Mouse (Mus musculus): ENCODE results near the gene Cyp2b19. TPM values are rescaled to one million over a fixed set of nuclear protein-coding genes. Genes with fewer than 3 reads are reported as not detected.

Cyp2b19 gene
- not detected in 2 replicates for total RNA-seq (2023)

GRCm38 (mm10) chr7:26756842-26757241 lies at the start of gene Cyp2b19:
Cyp2b19 (plus strand) TSS chr7:26757142.

GRCm38 (mm10) chr7:26808592-26808991 lies 51.6 kb downstream of the Cyp2b19 start, which contains the start of gene Cyp2g1:
Cyp2g1 (plus strand) TSS chr7:26808892.

Other genes with a start within 250 kb of the Cyp2b19 start
- gene Nlrp9a, start 222.1 kb upstream of the Cyp2b19 start, total RNA-seq (2023) = not detected in 2 replicates
- gene Vmn1r185, start 138.7 kb upstream of the Cyp2b19 start, total RNA-seq (2023) = not detected in 2 replicates
- gene Cyp2b23, start 70.7 kb upstream of the Cyp2b19 start, total RNA-seq (2023) = not detected in 2 replicates
- not detected in 2 replicates for gene Cyp2g1, start 51.8 kb downstream of the Cyp2b19 start, total RNA-seq (2023)
- gene Cyp2a5, start 78.2 kb downstream of the Cyp2b19 start, total RNA-seq (2023) = not detected in 2 replicates
- gene Cyp2a22, start 182.2 kb downstream of the Cyp2b19 start, total RNA-seq (2023) = not detected in 2 replicates

All from neutrophil, adult 65 days (primary cell).